Mouse (Mus musculus): ENCODE measurements around the gene Sac3d1.

- TF ChIP-seq CEBPB (IDR thresholded peaks at IDR 0.05; ENCODE audit: low read depth) (no peak), CTCF (IDR thresholded peaks at IDR 0.05; ENCODE audit: control insufficient read depth, insufficient read depth, insufficient read length) (no peak), MYOG (IDR thresholded peaks at IDR 0.05; ENCODE audit: control insufficient read depth, extremely low read depth, insufficient read length) (no peak), USF1 (IDR thresholded peaks at IDR 0.05; ENCODE audit: low read depth) (no peak)
These were observed 9.4 kb upstream of the Sac3d1 start, which contains the start of gene Snx15 for GRCm38 (mm10) chr19:6127760-6128341.

Measured in C2C12 (cell line).